Mouse (Mus musculus) urinary bladder, postnatal 36 days (tissue): ENCODE data around the gene Tcf15.

Experiments used
- DNase-seq, 2 experiments: peaks; one replicate each; pipeline ENCODE4 v3.0.0; 2022; ENCODE audit warnings: low spot score in 2 of 2, mixed read lengths in 1 of 2

Gene Tcf15

DNA sequence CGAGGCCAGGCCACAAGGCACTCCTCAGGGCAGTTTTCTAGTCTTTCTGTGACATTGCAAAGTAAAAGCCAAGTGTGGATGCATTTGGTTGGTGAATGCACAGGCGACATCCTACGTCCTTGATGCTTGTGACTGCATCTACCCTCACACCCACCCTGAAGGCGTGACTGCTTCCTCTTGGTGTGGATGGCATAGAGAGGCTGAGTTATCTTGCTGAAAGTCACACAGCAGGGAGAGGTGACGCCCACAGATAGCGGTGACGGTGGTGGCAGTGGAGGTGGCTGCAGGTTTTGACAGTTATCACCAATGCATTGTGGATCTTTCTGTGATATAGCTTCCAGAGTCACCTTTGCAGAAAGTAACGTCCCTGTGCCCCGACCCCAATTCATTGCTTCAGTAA lies 20.5 kb upstream of the Tcf15 start:
- DNase-seq, result no peak

DNA sequence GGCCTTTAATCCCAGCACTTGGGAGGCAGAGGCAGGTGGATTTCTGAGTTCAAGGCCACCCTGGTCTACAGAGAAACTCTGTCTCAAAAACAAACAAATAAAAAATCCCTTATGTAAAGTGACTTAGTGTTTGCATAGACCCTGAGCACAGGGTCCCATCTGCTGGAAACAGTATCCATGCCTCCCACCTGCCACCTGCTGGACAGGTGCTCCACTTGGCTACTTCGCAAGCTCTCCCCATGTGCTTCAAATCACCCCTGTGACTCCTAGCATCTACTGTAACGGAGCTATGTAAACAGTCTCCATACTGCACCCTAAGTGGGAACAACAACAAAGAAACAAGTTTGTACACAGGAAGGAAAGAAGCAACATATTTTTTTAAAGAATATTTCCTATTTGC lies 14.8 kb upstream of the Tcf15 start:
- DNase-seq, result no peak

DNA sequence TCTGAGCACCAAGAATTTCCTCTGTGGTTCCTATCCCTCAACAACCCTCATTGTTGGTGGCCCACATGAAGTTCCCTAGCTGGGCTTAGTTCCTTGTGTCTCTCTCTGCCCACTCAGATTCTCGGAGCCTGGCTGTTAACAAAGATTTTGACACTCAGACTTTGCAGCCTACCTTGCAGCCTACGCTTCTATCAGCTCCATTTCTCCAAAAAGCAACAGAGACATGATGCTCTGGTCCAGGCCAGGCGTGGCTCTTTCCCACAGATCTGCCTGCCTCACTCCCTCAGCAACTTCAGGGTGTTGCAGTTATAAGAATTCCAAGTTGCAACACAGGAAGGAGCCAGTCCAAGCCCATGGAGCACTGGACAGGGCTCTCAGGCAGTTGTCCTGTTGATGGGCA lies 13.6 kb upstream of the Tcf15 start:
- no peak for DNase-seq

DNA sequence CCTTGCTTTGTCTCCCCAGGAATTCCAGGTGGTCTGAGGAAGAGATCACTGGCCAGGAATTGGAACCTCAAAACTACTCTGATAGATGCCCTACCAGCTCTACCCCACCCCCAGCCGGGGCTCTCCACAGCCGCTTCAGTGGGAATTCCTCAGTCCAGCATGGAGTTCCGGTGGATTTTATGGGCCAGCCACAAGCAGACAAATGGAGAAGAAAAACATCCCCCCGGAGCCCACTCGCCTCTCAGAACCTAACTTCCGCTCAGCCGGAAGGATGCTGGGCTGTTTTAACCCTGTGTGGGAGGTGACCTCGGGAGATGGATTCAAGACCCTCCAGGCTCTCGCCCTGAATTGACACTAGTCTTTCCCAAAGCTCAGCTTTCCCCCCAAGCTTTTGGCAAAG lies 11.3 kb upstream of the Tcf15 start:
- DNase-seq, result no peak

DNA sequence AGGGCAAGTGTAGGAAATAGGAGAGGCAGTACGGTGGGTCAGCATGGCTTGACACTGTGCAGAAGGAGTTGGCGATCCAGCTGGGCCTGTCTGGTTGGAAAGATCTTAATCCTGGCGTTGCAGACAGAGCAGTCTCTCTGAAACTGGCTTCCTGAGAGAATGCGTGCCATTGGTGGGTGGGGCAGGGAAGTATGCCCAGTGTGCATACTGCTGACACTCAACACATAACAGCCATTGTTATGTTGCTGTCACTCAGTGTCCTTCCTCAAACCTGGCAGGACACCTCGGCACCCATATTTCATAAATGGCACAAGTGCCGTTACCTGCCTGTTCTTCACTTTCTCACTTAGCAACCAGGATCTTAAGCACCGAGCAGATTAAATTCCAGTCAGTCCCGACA lies 10.7 kb upstream of the Tcf15 start:
- DNase-seq, result no peak

DNA sequence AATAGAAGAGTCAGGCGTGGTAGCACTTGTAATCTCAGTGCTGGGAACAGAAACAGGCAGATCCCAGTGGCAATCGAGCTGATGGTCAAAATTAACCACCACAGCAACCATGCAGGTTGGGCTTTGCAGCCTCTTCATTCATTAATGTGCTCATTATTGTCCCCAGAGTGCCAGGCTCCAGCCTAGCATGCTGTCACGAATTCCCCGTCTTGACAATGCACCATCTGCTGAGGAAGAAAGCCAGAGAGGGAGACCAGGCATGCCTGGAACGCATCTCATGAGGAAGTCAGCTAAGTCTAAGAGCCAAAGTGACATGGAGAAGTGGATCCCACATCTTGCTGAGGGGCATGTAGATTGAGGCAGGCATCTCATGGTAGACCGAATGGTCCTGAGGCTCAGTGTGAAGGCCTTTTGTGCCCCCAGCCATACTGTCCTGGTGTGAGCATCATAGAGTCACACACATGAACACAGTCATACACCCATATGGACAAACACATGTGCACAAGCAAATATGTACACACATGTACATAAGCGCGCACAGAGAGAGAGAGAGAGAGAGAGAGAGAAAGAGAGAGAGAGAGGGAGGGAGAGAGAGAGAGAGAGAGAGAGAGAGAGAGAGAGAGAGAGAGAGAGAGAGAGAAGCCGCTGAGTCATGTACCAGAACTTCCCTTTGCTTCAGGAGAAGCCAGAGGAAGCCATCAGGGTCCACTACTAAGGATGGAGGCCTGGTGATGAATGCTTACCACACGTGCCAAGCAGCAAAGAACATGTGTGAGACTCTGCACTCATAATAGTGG lies 4.0 kb upstream of the Tcf15 start:
- DNase-seq, result no peak

DNA sequence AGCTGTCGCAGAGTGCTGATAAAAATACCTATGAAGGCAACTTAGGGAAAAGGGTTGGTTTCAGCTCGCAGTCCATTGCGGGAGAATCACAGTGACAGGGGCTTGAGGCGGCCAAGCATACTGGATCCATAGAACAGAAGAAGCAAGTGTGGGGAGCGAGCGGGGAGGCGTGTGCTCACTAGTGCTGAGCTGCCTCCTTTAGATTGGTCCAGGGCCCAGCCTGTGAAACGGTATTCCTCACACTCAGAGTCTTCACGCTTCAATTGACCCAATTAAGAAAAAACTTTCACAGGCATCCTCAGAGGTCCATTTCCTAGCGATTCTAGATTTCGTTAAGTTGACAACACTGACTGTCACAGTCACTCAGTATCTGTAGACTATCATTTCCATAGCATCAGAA lies 2.4 kb upstream of the Tcf15 start:
- DNase-seq, result no peak

DNA sequence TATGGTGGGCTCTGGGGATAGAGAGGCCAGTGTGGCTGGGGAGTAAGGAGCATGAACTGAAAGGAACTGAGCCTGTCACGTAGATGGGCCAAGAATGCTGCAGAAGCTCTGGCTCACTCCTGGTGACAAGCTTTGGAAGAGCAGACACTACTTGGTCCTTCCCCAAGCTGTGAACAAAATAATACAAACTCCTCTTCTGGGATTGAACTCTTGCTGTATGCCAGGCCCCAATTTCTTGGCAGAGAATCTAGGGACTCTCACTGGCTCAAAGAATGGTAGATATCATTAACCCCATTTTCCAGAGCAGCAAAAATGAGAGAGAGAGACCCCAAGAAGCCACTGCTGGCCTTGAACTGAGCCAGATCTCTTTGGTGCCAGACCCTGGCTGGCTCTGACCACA lies 1.9 kb upstream of the Tcf15 start:
- no peak for DNase-seq

DNA sequence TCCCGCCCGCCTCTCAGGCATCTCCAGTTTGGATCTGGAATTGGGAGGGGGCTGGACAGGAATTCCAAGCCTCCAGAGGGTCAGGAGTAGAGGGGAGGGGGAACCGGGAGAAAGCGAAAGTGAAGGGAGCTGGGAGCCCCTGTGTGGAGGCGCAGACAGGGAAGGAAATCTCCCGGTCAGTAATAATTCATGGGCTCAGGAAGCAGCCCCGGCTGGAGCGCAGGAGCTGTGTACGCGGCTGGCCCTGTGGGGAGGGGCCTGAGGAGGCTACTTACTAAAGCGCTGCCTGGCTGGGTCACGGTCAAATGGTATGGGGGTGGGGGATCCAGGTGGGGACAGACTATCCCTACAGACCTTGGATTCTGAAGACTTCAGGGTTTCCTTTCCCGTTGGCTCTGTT lies 1.3 kb upstream of the Tcf15 start:
- no peak for DNase-seq

DNA sequence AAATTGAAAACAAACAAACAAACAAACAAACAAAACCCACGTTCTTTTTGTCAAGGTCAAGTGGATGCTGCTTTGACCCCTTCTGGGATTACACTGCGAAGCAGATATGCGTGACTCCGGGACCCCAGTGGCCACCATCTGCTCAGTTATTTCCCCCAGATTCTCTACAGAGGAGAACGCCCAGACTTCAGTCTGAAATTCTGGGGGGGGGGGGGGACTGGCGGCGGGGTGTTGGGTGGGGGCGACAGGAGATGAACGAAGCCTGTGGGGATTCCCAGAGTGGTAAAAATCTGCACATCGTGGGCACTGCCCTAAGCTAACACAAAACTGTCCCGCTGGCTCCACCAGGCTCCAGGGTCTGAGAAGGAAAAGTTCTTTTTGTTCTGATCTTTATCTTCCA lies 790 bp upstream of the Tcf15 start:
- DNase-seq, result no peak

DNA sequence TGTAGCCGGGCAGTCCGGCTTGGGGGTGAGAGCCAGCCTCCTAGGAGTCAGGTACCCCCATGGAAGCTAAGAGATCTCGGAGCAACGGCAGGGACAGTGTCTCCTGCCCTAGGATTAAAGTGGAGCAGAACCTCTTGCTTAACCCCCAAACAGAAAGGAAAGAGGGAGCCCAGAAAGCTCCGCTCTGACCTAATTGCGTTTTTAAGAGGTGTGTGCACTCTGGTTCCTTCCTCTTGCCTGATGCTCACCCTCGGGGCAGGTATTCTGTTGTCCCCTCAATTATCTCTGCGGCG lies 743 bp downstream of the Tcf15 start:
- no peak for DNase-seq

DNA sequence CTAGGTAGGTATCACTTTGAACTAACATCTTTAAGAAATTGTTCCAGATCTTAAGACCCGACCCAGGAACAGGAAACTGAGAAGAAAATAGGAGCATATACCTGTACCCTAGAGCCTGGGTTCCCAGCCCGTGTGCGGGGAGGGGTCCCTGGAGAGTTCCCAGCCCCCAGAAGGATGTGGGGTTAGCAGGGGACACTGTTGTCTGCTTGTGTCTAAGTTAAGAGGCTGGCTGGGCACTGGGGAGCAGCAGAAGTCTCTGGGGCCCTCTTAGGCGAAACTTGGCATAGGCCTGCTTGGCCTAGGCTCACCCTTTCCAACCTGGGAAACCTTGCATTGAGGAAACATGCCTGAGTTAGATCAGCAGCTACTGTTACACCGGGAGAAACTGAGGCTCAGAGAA lies 1.1 kb downstream of the Tcf15 start:
- DNase-seq, result no peak

DNA sequence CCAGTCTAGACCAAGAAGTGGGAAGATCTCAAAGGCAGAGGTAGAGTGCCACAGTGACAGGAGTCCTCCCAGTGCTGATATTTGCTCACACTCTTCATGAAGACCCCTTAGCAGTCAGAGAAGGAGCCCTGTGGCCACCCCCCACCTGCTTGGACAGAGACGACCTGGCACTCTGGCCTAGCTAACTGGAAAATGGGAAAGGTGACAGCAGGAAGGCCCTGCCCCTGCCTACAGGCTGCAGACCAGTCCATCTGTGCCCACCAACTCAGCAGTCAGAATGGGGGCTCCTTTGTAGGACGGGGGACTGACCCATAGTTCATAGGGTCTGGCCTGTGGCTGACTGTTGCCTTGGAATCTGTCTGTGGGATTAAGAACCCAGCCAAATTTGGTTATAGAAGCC lies 2.4 kb downstream of the Tcf15 start:
- DNase-seq, result no peak

DNA sequence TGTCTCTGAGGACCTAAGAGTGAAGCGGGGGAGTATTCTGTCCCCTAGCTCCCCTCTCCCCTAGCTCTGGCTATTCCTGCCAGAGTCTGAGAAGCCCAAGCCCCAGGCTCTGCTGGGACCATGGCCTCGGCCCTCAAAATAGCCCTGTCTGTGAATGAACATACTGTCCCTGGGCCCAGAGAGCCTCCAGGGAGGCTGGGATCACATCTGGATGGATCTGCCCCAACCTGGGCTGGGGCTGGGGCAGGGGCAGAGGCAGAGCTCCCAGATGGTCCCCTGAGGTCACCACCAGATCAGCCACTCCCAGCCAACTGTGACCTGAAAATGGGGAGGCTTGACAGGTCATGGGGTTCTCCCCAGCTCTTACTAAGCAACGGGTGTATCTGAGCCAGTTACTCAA lies 3.7 kb downstream of the Tcf15 start:
- no peak for DNase-seq

DNA sequence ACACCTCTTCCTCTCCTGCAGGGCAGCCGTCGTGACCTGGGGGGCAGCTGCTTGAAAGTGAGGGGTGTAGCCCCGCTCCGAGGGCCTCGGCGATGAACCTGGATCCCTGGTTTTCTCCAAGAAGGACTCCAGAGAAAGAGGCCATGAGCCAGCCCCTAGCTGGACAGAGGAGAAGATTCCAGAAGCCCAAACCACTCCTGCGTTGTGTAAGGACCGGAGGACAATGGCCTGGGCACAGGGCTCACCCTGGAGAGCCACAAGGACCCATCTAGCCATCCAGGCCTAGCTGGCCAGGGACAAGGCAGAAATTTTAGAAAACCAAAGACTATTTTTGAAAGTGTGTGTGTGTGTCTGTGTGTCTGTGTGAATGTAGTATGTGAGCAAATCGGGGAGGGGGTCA lies 5.3 kb downstream of the Tcf15 start:
- no peak for DNase-seq

DNA sequence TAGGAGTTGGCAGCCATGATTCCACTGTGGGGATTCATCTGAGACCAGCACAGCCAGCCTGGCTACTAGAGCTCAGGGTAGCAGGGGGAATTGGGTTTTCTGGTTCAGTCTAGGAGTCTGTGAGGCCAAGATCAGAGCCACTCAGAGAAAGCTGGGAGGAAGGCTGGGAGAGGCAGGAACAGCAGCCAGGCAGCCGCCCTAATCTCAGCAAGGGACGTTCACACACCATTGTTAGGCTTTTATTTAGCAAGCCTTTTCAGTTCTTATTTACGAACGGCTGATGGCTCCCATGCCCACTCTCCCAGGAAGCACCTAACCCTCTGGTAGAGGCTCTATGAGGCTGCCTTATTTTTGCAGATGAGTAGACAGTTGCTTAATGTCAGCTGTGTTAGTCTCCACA lies 6.5 kb downstream of the Tcf15 start:
- no peak for DNase-seq

DNA sequence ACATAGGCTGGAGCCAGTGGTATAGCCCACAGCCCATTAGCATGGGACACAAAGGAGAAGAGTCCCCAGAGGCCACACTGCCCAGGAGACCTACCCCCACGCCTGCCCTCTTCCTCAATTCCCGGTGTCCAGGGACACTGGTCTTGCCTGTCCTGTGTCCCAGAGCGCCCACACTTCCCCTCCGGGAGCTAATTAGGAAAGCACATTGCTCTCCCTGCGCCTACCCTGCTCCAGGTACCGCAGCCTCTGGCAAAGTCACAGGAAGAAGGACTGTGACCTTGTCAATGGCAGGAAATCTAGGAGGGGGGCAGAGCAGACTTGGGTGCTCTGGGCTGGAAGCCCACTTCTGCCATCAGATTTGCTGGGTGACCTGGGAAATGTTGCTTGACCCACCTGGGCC lies 7.0 kb downstream of the Tcf15 start:
- DNase-seq, result peak in 1 of 2 experiments; percentile 25

DNA sequence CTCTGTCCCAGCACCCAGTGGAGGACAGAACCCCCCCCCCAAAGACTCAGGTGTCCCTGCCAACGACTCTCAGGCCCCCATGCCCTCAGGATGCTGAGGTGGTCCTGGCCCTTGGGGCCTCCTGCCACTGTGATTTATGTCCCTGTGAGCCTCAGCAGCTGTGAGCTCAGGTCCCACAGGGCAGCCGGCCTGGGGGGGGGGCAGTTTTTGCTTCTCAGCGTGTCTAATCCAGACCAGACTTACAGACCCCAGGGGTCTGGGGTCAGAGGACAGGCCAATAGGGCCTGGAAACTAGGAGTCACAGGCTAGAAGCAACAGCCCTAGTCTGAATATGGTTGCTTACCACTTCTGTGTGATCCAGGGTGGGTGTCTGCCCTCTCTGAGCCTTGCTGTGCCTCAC lies 10.0 kb downstream of the Tcf15 start:
- no peak for DNase-seq

DNA sequence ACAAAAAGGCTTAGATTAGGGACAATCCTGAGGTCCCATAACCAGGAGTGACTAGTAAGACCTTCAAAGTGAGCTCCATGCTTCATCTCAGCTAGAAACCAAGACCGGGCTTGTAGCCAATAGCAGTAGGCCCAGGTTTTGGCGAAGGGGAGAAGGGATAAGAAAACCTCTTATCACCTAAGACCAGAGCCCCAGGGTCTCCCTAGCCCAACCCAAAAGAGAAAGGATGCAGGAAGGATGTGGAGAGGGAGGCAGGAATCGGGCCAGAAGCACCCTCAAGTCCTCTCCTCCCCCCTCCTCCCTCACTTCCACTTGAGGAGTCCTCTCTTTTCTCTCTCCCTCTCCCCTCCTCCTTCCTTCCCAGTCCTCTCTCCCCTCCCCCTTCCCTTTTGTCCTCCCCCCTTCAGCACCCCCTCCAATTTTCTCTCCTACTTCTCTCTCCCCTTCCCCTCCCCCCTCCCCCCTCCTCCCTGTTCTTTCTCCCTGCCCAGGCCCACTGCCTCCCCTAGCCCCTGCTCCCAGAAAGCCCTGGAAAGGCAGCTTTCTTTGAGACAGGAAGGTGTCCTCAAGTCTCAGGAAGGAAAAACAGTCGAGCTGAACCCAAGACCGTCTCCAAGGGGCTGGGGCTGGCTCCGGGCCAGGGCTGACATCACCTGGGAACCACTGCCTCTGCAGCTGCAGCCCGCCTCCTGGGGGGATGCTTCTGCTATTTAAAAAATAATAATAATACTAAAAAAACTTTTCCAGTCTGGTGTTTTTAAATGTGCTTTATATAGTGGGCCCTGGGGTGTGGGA lies 12.2 kb downstream of the Tcf15 start:
- no peak for DNase-seq

DNA sequence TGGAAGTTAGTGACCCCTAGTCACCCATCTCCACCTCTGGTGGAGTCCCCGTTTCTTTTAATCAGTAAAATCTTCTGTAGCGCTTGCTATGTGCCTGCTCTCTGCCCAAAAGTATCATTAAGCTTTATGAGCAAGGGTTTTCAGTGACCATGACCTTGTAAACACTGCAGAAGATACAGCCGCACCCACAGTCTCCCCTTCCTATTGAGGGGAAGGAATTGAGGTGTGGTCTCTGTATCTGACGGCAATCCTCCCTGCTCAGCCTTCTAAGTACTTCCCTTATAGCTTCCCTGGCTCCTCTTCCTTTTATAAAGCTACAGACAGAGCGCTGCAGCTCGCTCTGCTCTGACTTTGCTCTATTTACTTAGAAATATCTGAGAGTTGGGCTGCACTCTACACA lies 13.1 kb downstream of the Tcf15 start:
- no peak for DNase-seq

DNA sequence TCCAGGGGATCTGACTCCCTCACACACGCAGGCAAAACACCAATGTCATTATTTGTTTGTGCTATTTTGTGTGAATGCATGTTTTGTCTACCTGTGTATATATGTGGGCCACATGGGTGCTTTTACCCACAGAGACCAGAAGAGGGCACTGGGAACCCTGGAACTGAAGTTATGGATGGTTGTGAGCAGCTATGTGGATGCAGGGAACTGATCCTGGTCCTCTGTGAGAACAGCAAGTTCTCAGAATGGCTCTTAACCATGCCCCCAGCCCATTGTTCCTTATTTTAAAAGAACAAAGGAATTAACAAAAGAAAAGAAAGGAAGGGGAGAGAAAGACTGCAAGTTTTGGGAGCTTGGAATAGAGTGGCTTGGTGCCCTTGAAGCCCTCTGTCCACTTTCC lies 16.1 kb downstream of the Tcf15 start:
- DNase-seq, result no peak

DNA sequence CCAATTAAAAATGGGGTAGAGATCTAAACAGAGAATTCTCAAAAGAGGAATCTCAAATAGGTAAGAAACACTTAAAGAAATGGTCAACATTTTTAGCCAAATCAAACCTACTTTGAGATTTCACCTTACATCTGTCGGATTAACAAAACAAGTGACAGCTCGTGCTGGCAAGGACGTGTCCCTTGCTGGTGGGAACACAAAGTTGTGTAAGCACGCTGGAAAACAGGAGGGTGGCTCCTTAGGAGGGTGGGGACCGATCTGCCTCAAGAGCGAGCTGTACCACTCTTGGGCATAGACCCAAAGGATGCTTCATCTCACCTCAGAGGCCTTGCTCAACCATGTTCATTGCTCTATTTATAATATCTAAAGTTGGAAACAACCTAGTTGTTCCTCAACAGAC lies 22.9 kb downstream of the Tcf15 start:
- no peak for DNase-seq

DNA sequence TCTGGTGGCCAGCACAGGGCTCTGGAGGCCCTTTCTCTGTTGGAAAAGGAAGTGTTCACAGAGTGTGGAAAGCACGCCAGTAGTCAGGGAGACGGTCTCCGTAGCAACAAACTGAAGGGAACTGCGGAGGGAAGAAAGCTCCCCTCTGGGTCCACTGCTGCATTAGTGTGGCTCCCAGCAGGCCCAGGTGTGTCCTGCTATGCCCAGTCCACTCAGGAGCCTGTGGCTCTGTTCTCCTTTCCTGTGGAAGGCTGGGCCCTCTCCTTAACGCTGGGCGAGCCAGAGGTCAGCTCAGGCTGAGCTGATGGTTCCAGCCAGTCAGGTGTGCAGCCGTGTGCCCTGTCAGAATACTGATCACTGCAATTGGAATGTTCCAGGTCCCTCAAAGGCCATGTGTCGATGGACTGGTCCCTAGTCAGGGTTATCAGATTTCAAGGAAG lies 24.5 kb downstream of the Tcf15 start:
- no peak for DNase-seq

DNA sequence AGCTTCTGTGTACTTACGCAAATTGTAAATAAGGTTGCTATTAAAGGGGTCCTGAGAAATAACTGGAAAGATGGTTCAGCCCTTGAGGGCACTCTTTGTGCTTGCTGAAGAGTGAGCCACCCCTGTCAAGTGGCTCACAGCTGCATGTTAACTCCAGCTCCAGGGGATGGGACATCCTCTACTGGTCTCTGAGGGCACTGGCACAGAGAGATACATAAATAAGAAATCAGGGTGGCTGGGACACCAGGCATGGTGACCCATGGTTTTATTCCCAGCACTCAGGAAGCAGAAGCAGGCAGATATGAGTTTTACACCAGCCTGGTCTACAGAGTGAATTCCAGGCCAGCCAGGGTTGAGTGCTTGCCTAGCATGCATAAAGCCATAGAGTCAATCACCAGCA lies 26.0 kb downstream of the Tcf15 start:
- no peak for DNase-seq
